Mouse (Mus musculus): ENCODE data around the gene 4932411N23Rik. TPM values are rescaled to one million over a fixed set of nuclear protein-coding genes. Genes with fewer than 3 reads are reported as not detected.
"Not testable (repeated sequence)": the region's sequence is repeated elsewhere in the genome, so short reads cannot be mapped to it uniquely, and the experiment has no call there.

Gene 4932411N23Rik
- not detected for polyA plus RNA-seq (2017; shearing (Covaris generic))

DNA sequence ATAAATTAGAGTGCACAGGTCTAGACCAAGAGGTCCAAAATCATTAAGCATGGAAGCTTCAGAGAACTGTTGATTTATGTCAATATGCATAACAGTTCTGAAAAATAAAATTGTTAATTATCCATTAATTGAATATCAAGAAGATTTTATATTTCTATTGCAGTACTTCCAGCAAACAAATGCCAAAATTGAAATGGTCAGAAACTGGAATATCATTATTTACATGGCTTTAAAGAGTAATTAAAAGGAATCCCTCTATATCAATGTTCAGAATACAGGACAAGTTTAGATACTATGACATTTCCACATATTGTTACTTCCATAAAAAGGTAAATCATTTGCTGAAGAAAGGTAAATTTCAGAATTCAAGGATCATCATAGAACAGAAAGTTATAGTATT is at the start of gene 4932411N23Rik:
4932411N23Rik (minus strand) TSS at position 101 of the 400 bp plus-strand sequence.
- no peak for ATAC-seq

- ATAC-seq = no peak
Observed at GRCm38 (mm10) chrX:126779895-126780294, 35.8 kb downstream of the 4932411N23Rik start.

GRCm38 (mm10) chrX:126777643-126778042 is 38.0 kb downstream of the 4932411N23Rik start:
- not testable (repeated sequence) for ATAC-seq

- ATAC-seq = not testable (repeated sequence)
Observed at GRCm38 (mm10) chrX:126774846-126775245, 40.8 kb downstream of the 4932411N23Rik start.

- ATAC-seq = not testable (repeated sequence)
Observed at GRCm38 (mm10) chrX:126773511-126773910, 42.2 kb downstream of the 4932411N23Rik start.

Other genes with a start within 250 kb of the 4932411N23Rik start
- not detected for gene Gm382, start 224.1 kb upstream of the 4932411N23Rik start, polyA plus RNA-seq (2017; shearing (Covaris generic))

All from CD4-positive, CD25-positive, alpha-beta regulatory T cell, adult 4 months (primary cell).